Mouse (Mus musculus) megakaryocyte progenitor cell, adult 5-6 weeks (primary cell): Measurements from ENCODE around the gene Il13ra2. TPM values are rescaled to one million over a fixed set of nuclear protein-coding genes. Genes with fewer than 3 reads are reported as not detected.
"Not testable (repeated sequence)": the region's sequence is repeated elsewhere in the genome, so short reads cannot be mapped to it uniquely, and the experiment has no call there.

ENCODE experiments used
- ATAC-seq: replicated peaks from 2 replicates; pipeline ENCODE4 v1.8.0; 2016; ENCODE audit warnings: mild to moderate bottlenecking, moderate TSS enrichment, inconsistent platforms; ENCODE audit not compliant: poor library complexity
- total RNA-seq, 2 experiments: library from RNA; stranded (forward) in 1 of 2; stranded (reverse) in 1 of 2; fragments of 157-497, 149-512 nt in 1 of 2; fragments of 200-1000 nt in 1 of 2; gene quantifications; 2 replicates each; pipeline versions ENCODE4 v1.2.3 to v1.2.4; 2015 to 2017

The Il13ra2 gene
- total RNA-seq (2015) = not detected in 2 replicates
- not detected in 2 replicates for total RNA-seq (2017)

DNA sequence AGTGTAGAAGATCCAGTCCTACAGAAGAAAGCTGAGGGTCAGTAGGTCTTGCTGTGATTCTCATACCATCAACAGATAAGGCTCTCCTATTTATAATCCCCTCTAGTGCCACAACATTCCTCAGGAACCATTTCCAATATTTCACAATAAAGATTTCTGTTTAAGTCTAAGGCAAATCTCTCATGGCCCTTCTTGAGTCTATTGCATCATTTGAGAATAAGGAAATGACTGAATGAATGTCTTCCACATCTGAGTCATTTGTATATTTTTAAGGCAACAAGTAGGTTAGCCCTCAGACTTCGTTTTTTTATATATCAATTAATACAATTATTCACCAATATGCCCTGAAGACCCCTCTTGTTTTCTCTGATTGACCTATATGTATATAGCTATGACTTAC, at the start of gene Il13ra2:
Il13ra2 (minus strand) TSS at position 64 of the 400 bp plus-strand sequence.
- ATAC-seq = no peak

GRCm38 (mm10) chrX:147453610-147454009, 24.6 kb upstream of the Il13ra2 start, which contains the start of gene Vmn1r239-ps:
TSS of gene Vmn1r239-ps (minus strand) at chrX:147453710.
- ATAC-seq = not testable (repeated sequence)

DNA sequence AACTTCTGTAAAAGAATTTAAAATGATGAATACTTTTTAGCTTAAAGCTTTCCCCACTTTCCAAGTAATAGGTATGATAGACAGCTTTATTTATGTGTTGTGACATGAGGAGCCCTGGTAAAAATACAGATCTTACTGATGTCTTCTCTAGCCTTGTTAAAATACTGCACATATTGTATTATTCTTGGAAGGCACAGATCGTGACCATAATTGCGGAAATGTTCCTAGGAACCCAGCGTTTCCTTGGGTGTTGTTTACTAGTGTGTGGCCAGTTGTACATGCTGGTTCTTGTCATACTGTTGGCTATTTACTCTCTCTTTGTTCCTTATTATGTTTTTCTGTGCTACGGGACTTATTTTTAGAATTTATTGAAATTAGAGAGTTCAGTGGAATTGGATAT, 14.4 kb upstream of the Il13ra2 start:
- no peak for ATAC-seq

- no peak for ATAC-seq
Observed at GRCm38 (mm10) chrX:147435400-147435799, 6.4 kb upstream of the Il13ra2 start.

DNA sequence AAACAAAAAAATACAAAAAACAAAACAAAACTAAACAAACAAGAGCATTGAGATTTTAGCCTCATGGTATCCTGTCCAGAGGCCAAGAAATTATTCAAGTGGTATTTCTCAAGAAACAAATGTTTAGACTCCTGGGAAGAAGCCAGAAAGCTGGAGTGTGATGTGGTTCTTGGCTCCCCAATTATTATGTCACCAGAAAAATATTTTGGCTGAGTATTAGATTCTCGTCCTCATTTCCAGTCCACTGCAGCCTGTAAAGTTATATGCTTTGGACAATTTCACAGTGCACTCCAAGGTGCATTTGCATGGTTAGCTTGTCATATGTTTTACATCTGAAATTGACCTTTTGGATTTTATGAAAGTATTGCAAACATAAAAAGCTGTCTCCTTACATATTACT, 761 bp upstream of the Il13ra2 start:
- ATAC-seq = no peak

GRCm38 (mm10) chrX:147393446-147393845, 35.5 kb downstream of the Il13ra2 start:
- ATAC-seq = no peak

DNA sequence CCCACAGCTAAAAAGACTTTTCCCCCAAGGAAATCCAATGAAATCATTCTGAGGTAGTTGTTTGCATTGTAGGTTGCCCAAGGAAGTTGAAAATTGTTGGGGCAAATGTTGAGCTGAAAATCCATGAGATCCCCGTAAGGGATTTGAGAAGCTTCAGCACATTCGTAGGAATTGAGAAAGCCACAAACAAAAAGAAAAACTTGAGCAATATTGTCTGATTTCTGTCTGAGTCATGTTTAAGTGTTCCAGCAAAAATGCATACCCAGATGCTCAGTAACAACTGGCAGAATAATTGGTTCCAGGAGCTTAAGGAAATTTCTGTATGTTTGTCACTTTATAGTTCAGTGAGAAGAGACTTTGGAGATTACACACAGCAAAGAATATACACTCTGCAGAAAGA, 79.8 kb downstream of the Il13ra2 start:
- ATAC-seq = no peak

Other genes with a start within 250 kb of the Il13ra2 start
- gene Vmn1r239-ps, start 24.5 kb upstream of the Il13ra2 start, total RNA-seq (2015) = not detected in 2 replicates
- gene Vmn1r239-ps, start 24.5 kb upstream of the Il13ra2 start, total RNA-seq (2017) = not detected in 2 replicates
- 0.37 and 0.89 TPM in 2 replicates for gene Lrch2, start 124.9 kb upstream of the Il13ra2 start, total RNA-seq (2015)
- gene Lrch2, start 124.9 kb upstream of the Il13ra2 start, total RNA-seq (2017) = 0.12 and 0.34 TPM in 2 replicates